Mouse (Mus musculus) right cerebral cortex, adult 2 months (tissue): Measurements from ENCODE around the gene Nptxr.

ENCODE experiments used
- DNase-seq, 2 experiments: peaks; one replicate each; pipeline ENCODE4 v3.0.0; 2021 to 2022; ENCODE audit warnings: low spot score in 2 of 2

Gene Nptxr

GRCm38 (mm10) chr15:79753873-79754272 is 50.7 kb downstream of the Nptxr start:
- DNase-seq: no peak

- no peak for DNase-seq
Observed at GRCm38 (mm10) chr15:79753420-79753752, 51.2 kb downstream of the Nptxr start.

GRCm38 (mm10) chr15:79752742-79753419 is 51.7 kb downstream of the Nptxr start:
- DNase-seq: peak; percentile 79 to 85

- DNase-seq: no peak
Observed at GRCm38 (mm10) chr15:79751772-79752171, 52.8 kb downstream of the Nptxr start.

- DNase-seq: no peak
Observed at GRCm38 (mm10) chr15:79750266-79750665, 54.3 kb downstream of the Nptxr start.

- DNase-seq: no peak
Observed at GRCm38 (mm10) chr15:79749162-79749561, 55.4 kb downstream of the Nptxr start.

GRCm38 (mm10) chr15:79747998-79748397 is 56.6 kb downstream of the Nptxr start:
- DNase-seq: no peak

GRCm38 (mm10) chr15:79745883-79746282 is 58.7 kb downstream of the Nptxr start:
- DNase-seq: no peak

- no peak for DNase-seq
Observed at GRCm38 (mm10) chr15:79745312-79745711, 59.3 kb downstream of the Nptxr start.

- DNase-seq: no peak
Observed at GRCm38 (mm10) chr15:79744742-79745141, 59.8 kb downstream of the Nptxr start.

GRCm38 (mm10) chr15:79744001-79744400 is 60.6 kb downstream of the Nptxr start:
- DNase-seq: no peak

GRCm38 (mm10) chr15:79742706-79743023 is 61.9 kb downstream of the Nptxr start:
- no peak for DNase-seq

- peak; percentile 92 to 95 for DNase-seq
Observed at GRCm38 (mm10) chr15:79741921-79742705, 62.5 kb downstream of the Nptxr start, which contains the start of gene Sun2. Gene Sun2 (minus strand): TSS chr15:79742536.

GRCm38 (mm10) chr15:79741173-79741858 is 63.2 kb downstream of the Nptxr start:
- no peak for DNase-seq

- no peak for DNase-seq
Observed at GRCm38 (mm10) chr15:79740739-79741138, 63.8 kb downstream of the Nptxr start.
